Mouse (Mus musculus): ENCODE measurements around the gene Hes2. TPM values are rescaled to one million over a fixed set of nuclear protein-coding genes. Genes with fewer than 3 reads are reported as not detected.

Gene Hes2
- polyA plus RNA-seq, 1 experiment from 2014 or later = 0.56 TPM

DNA sequence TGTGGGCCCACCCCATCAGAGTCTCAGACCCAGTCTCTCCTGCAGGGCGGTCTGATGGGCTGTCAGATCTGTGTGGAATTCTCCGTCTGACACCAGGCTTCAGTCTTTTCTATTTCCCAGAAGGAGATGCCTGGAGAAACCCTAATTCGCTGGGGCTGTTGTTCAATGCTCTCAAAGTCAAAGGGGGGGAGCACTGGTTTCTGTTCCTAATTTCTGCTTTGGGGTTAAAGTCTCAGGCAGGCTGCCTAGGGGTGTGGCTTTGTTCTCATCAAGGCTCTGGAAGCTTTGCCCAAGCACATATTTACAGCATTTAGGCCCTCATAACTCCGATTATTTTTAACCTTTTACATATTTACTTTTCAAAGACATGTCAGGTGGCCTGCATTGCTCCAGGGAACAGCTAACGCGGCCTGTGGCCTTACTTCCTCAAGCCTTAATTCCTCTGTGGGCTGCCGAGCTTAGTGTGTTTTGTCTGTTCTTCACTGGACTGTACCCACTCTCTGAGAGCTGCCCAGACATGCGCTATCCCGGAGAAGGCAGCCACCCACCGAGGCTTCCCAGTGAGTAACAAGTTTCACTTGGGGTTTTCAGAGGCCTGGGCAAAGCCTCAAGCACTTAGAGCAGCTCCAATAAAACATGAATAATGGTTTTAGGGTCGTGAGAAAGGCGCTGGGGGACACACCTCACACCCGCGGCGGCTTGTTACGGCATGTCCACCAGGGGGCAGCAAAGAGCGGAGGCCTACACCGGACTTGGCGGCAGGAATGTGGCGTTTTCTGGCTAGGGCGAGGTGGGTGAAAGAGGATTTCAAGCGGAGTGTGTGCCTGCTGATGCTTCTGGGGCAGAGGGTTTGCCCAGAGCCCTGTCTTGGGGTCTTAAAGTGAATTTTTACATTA, 6.6 kb downstream of the Hes2 start:
- H3K36me3 ChIP-seq (ENCODE audit: control insufficient read depth, insufficient read depth, low read length) = no peaks in the 10 kb centered on the region
- H3K9ac ChIP-seq (ENCODE audit: low read length) = no peak overlapping the region
- peak overlapping the region; percentile 74 for H3K27ac ChIP-seq (ENCODE audit: low read length)
- WGBS = 16% methylated on average over 22 of the region's 22 CpGs
- H3K4me2 ChIP-seq (ENCODE audit: low read depth, low read length) = peak overlapping the region; percentile 29
- H3K4me3 ChIP-seq (replicated peaks; ENCODE audit: low read length) = no peak overlapping the region
- no peaks in the 10 kb centered on the region for H3K9me3 ChIP-seq (replicated peaks; ENCODE audit: control insufficient read depth, low read length)
- H3K4me1 ChIP-seq (ENCODE audit: control insufficient read depth, insufficient read depth, low read length) = peaks cover 10% of the 10 kb centered on the region; the same call in 1 of the 2 replicates
- H3K27me3 ChIP-seq (ENCODE audit: control insufficient read depth, insufficient read depth, low read length) = peaks cover 16% of the 10 kb centered on the region
- ATAC-seq (ENCODE audit: insufficient read depth, low FRiP score) = peak; percentile 45; the same call in 1 of the 2 replicates

DNA sequence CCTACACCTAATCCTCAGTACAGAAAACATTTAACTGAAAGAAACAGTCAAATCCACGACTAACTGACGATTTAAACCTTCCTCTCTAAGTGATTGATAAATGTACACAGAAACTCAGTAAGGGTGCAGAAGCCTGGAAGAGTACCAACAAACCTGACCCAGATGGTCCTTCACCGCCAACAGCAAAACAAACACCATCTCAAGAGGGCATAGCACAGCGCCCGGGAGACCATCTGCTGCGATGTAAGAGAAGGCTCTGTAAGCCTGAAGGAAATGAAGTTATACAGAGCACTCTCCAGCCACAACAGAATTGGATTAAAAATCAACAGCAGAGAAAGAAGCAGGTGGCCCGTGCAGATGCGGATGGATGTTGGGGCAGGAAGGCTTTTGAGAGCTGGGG, 9.4 kb downstream of the Hes2 start:
- Histone ChIP-seq H3K4me1 (ENCODE audit: control insufficient read depth, insufficient read depth, low read length) (peaks cover 7% of the 10 kb centered on the region; the same call in 1 of the 2 replicates), H3K4me3 (replicated peaks; ENCODE audit: low read length) (no peak overlapping the region), H3K4me2 (ENCODE audit: low read depth, low read length) (no peak overlapping the region), H3K9me3 (replicated peaks; ENCODE audit: control insufficient read depth, low read length) (no peaks in the 10 kb centered on the region; the same call in 1 of the 2 replicates), H3K9ac (ENCODE audit: low read length) (no peak overlapping the region), H3K27ac (ENCODE audit: low read length) (no peak overlapping the region), H3K36me3 (ENCODE audit: control insufficient read depth, insufficient read depth, low read length) (no peaks in the 10 kb centered on the region), H3K27me3 (ENCODE audit: control insufficient read depth, insufficient read depth, low read length) (no peaks in the 10 kb centered on the region)
- no peak for ATAC-seq (ENCODE audit: insufficient read depth, low FRiP score)
- 33% methylated on average over 8 of the region's 8 CpGs for WGBS

GRCm38 (mm10) chr4:152169103-152169502, 10.4 kb downstream of the Hes2 start:
- Histone ChIP-seq H3K4me1 (ENCODE audit: control insufficient read depth, insufficient read depth, low read length) (peaks cover 7% of the 10 kb centered on the region; the same call in 1 of the 2 replicates), H3K27ac (ENCODE audit: low read length) (no peak overlapping the region), H3K27me3 (ENCODE audit: control insufficient read depth, insufficient read depth, low read length) (no peaks in the 10 kb centered on the region), H3K4me2 (ENCODE audit: low read depth, low read length) (no peak overlapping the region), H3K4me3 (replicated peaks; ENCODE audit: low read length) (no peak overlapping the region), H3K9ac (ENCODE audit: low read length) (no peak overlapping the region), H3K36me3 (ENCODE audit: control insufficient read depth, insufficient read depth, low read length) (no peaks in the 10 kb centered on the region), H3K9me3 (replicated peaks; ENCODE audit: control insufficient read depth, low read length) (no peaks in the 10 kb centered on the region; the same call in 1 of the 2 replicates)
- ATAC-seq (ENCODE audit: insufficient read depth, low FRiP score) = no peak
- 80% methylated on average over 7 of the region's 7 CpGs for WGBS

GRCm38 (mm10) chr4:152170286-152170685, 11.6 kb downstream of the Hes2 start:
- Histone ChIP-seq H3K4me2 (ENCODE audit: low read depth, low read length) (no peak overlapping the region), H3K4me3 (replicated peaks; ENCODE audit: low read length) (no peak overlapping the region), H3K9ac (ENCODE audit: low read length) (no peak overlapping the region), H3K9me3 (replicated peaks; ENCODE audit: control insufficient read depth, low read length) (no peaks in the 10 kb centered on the region; the same call in 1 of the 2 replicates), H3K4me1 (ENCODE audit: control insufficient read depth, insufficient read depth, low read length) (peaks cover 6% of the 10 kb centered on the region; the same call in 1 of the 2 replicates), H3K27ac (ENCODE audit: low read length) (no peak overlapping the region), H3K27me3 (ENCODE audit: control insufficient read depth, insufficient read depth, low read length) (peaks cover 5% of the 10 kb centered on the region; the same call in 1 of the 2 replicates), H3K36me3 (ENCODE audit: control insufficient read depth, insufficient read depth, low read length) (no peaks in the 10 kb centered on the region)
- 75% methylated on average over 10 of the region's 10 CpGs for WGBS
- no peak for ATAC-seq (ENCODE audit: insufficient read depth, low FRiP score)

DNA sequence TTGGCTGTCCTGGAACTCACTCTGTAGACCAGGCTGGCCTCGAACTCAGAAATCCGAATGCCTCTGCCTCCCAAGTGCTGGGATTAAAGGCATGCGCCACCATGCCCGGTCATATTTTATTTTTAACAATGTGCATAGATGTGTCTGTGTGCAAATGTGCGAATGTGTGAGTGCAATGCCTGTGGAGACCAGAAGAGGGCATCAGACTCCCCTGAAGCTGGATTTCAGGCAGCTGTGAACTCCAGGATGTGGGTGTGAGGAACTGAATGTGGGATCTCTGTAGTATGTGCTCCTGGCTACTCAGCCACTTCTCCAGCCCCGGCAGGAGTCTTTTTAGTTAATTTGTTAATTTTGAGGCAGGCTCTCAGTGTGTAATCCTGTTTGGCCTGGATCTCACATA, 12.9 kb downstream of the Hes2 start:
- WGBS = 79% methylated on average over 6 of the region's 6 CpGs
- Histone ChIP-seq H3K27ac (ENCODE audit: low read length) (no peak overlapping the region), H3K4me2 (ENCODE audit: low read depth, low read length) (no peak overlapping the region), H3K4me3 (replicated peaks; ENCODE audit: low read length) (no peak overlapping the region), H3K9ac (ENCODE audit: low read length) (no peak overlapping the region), H3K4me1 (ENCODE audit: control insufficient read depth, insufficient read depth, low read length) (no peaks in the 10 kb centered on the region), H3K9me3 (replicated peaks; ENCODE audit: control insufficient read depth, low read length) (no peaks in the 10 kb centered on the region; the same call in 1 of the 2 replicates), H3K36me3 (ENCODE audit: control insufficient read depth, insufficient read depth, low read length) (no peaks in the 10 kb centered on the region), H3K27me3 (ENCODE audit: control insufficient read depth, insufficient read depth, low read length) (peaks cover 5% of the 10 kb centered on the region; the same call in 1 of the 2 replicates)
- no peak for ATAC-seq (ENCODE audit: insufficient read depth, low FRiP score)

GRCm38 (mm10) chr4:152173041-152173440, 14.4 kb downstream of the Hes2 start:
- Histone ChIP-seq H3K9me3 (replicated peaks; ENCODE audit: control insufficient read depth, low read length) (no peaks in the 10 kb centered on the region; the same call in 1 of the 2 replicates), H3K4me3 (replicated peaks; ENCODE audit: low read length) (no peak overlapping the region), H3K27ac (ENCODE audit: low read length) (no peak overlapping the region), H3K4me2 (ENCODE audit: low read depth, low read length) (no peak overlapping the region), H3K4me1 (ENCODE audit: control insufficient read depth, insufficient read depth, low read length) (peaks cover 8% of the 10 kb centered on the region; the same call in 1 of the 2 replicates), H3K27me3 (ENCODE audit: control insufficient read depth, insufficient read depth, low read length) (peaks cover 5% of the 10 kb centered on the region; the same call in 1 of the 2 replicates), H3K36me3 (ENCODE audit: control insufficient read depth, insufficient read depth, low read length) (no peaks in the 10 kb centered on the region), H3K9ac (ENCODE audit: low read length) (no peak overlapping the region)
- no peak for ATAC-seq (ENCODE audit: insufficient read depth, low FRiP score)
- under 1% methylated on average over 5 of the region's 5 CpGs for WGBS

DNA sequence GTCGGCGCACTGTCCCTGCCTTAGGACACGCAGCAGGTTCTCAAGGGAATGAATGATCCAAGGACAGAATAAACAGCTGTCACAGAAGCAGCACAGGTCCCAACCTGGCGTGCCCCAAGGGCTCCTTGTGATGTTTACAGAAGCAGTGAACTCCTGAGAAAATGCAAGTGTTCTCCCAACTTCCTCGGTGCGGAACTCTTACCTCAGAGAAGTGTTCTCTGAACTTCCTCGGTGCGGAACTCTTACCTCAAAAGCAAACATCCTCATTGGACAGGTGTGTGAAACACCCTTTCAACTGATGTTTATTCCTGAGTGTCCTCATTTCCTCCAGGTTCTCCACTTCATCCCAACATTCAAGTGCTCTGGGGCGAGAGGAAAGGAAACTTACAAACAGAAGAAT, 15.3 kb downstream of the Hes2 start:
- no peak overlapping the region for H3K27ac ChIP-seq (ENCODE audit: low read length)
- no peak overlapping the region for H3K4me2 ChIP-seq (ENCODE audit: low read depth, low read length)
- H3K4me3 ChIP-seq (replicated peaks; ENCODE audit: low read length) = no peak overlapping the region
- no peak overlapping the region for H3K9ac ChIP-seq (ENCODE audit: low read length)
- peaks cover 14% of the 10 kb centered on the region for H3K4me1 ChIP-seq (ENCODE audit: control insufficient read depth, insufficient read depth, low read length)
- ATAC-seq (ENCODE audit: insufficient read depth, low FRiP score) = no peak
- H3K27me3 ChIP-seq (ENCODE audit: control insufficient read depth, insufficient read depth, low read length) = peaks cover 5% of the 10 kb centered on the region; the same call in 1 of the 2 replicates
- no peaks in the 10 kb centered on the region; the same call in 1 of the 2 replicates for H3K9me3 ChIP-seq (replicated peaks; ENCODE audit: control insufficient read depth, low read length)
- 69% methylated on average over 9 of the region's 9 CpGs for WGBS
- H3K36me3 ChIP-seq (ENCODE audit: control insufficient read depth, insufficient read depth, low read length) = no peaks in the 10 kb centered on the region

- no peaks in the 10 kb centered on the region for H3K36me3 ChIP-seq (ENCODE audit: control insufficient read depth, insufficient read depth, low read length)
- no peak overlapping the region for H3K27ac ChIP-seq (ENCODE audit: low read length)
- H3K9me3 ChIP-seq (replicated peaks; ENCODE audit: control insufficient read depth, low read length) = no peaks in the 10 kb centered on the region; the same call in 1 of the 2 replicates
- H3K27me3 ChIP-seq (ENCODE audit: control insufficient read depth, insufficient read depth, low read length) = peaks cover 15% of the 10 kb centered on the region; the same call in 1 of the 2 replicates
- no peak overlapping the region for H3K4me3 ChIP-seq (replicated peaks; ENCODE audit: low read length)
- H3K4me1 ChIP-seq (ENCODE audit: control insufficient read depth, insufficient read depth, low read length) = peaks cover 17% of the 10 kb centered on the region
- WGBS = 65% methylated on average over 3 of the region's 3 CpGs
- H3K4me2 ChIP-seq (ENCODE audit: low read depth, low read length) = no peak overlapping the region
- no peak for ATAC-seq (ENCODE audit: insufficient read depth, low FRiP score)
- no peak overlapping the region; the same call in 1 of the 2 replicates for H3K9ac ChIP-seq (ENCODE audit: low read length)
Observed at GRCm38 (mm10) chr4:152176638-152177037, 18.0 kb downstream of the Hes2 start.

GRCm38 (mm10) chr4:152177174-152177536, 18.5 kb downstream of the Hes2 start:
- peak overlapping the region; percentile 71; the same call in 1 of the 2 replicates for H3K27ac ChIP-seq (ENCODE audit: low read length)
- 59% methylated on average over 6 of the region's 6 CpGs for WGBS
- peak overlapping the region; percentile 90 for H3K9ac ChIP-seq (ENCODE audit: low read length)
- ATAC-seq (ENCODE audit: insufficient read depth, low FRiP score) = no peak
- H3K9me3 ChIP-seq (replicated peaks; ENCODE audit: control insufficient read depth, low read length) = no peaks in the 10 kb centered on the region
- no peaks in the 10 kb centered on the region for H3K36me3 ChIP-seq (ENCODE audit: control insufficient read depth, insufficient read depth, low read length)
- H3K4me3 ChIP-seq (replicated peaks; ENCODE audit: low read length) = peak overlapping the region; percentile 69
- H3K27me3 ChIP-seq (ENCODE audit: control insufficient read depth, insufficient read depth, low read length) = peaks cover 15% of the 10 kb centered on the region; the same call in 1 of the 2 replicates
- peak overlapping the region; percentile 92 for H3K4me2 ChIP-seq (ENCODE audit: low read depth, low read length)
- H3K4me1 ChIP-seq (ENCODE audit: control insufficient read depth, insufficient read depth, low read length) = peaks cover 17% of the 10 kb centered on the region
